Mouse (Mus musculus) thymus, postnatal 14 days (tissue): ENCODE results near the gene Mmd2.

ENCODE experiments used
- DNase-seq: peaks from one replicate; pipeline ENCODE4 v3.0.0; 2021

The Mmd2 gene

GRCm38 (mm10) chr5:142545014-142545795, 63.4 kb downstream of the Mmd2 start:
- DNase-seq, result no peak

GRCm38 (mm10) chr5:142537286-142537685, 71.3 kb downstream of the Mmd2 start:
- no peak for DNase-seq

- no peak for DNase-seq
These were observed 73.2 kb downstream of the Mmd2 start for GRCm38 (mm10) chr5:142535388-142535787.

- DNase-seq, result no peak
These were observed 78.7 kb downstream of the Mmd2 start, which contains the start of gene Papolb for GRCm38 (mm10) chr5:142529915-142530314. Papolb (minus strand) TSS chr5:142530076.

GRCm38 (mm10) chr5:142524711-142525464, 83.7 kb downstream of the Mmd2 start:
- no peak for DNase-seq

GRCm38 (mm10) chr5:142521195-142521866, 87.3 kb downstream of the Mmd2 start:
- no peak for DNase-seq

- no peak for DNase-seq
These were observed 88.2 kb downstream of the Mmd2 start for GRCm38 (mm10) chr5:142520360-142520759.

GRCm38 (mm10) chr5:142518973-142519372, 89.6 kb downstream of the Mmd2 start:
- no peak for DNase-seq
